Mouse (Mus musculus) cortical plate, adult 2 months (tissue): ENCODE data around the gene Bbs10.

Experiments
- CTCF ChIP-seq: fragments of 200-500 bp; IDR thresholded peaks from 2 replicates; pipeline ENCODE4 v1.5.1; 2011; ENCODE audit warnings: mild to moderate bottlenecking, control low read depth, low read length; ENCODE audit not compliant: insufficient read depth; ENCODE audit errors: extremely low read depth
- POLR2A ChIP-seq: fragments of 200-500 bp; IDR thresholded peaks from 2 replicates; pipeline ENCODE4 v1.6.1; 2011; ENCODE audit warnings: mild to moderate bottlenecking, low read length, control low read depth; ENCODE audit not compliant: insufficient read depth; ENCODE audit errors: extremely low read depth

DNA sequence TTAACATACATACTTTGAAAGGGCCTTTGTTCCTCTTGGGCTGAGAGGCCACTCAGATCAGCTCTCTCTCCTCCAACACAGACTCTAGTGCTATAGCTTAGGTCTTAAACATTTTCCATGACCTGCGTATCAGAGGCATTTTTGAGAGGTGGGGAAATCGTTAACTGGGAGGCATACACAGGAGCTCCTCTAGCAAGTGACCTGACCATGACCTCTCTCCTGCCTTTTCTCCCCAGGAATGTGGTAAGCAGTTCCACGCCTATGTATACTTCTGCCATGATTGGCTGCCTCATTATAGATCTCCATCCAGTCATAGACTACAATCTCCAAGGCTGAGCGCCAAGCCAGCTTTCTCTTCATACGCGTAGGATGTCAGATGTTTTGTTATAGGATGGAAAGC is 14.8 kb downstream of the Bbs10 start:
- no peak for TF ChIP-seq POLR2A
- no peak for TF ChIP-seq CTCF
